Mouse (Mus musculus) brain, adult 2 months (tissue): ENCODE results near the gene Cacng8.

Source experiments
- DNase-seq: peaks from one replicate; pipeline ENCODE4 v3.0.0; 2011; ENCODE audit warnings: low read depth, low spot score

The Cacng8 gene

GRCm38 (mm10) chr7:3432066-3432465, 41.6 kb downstream of the Cacng8 start:
- DNase-seq, result no peak

- no peak for DNase-seq
Measured at GRCm38 (mm10) chr7:3437941-3438340, 47.5 kb downstream of the Cacng8 start.

GRCm38 (mm10) chr7:3439984-3440383, 49.5 kb downstream of the Cacng8 start:
- no peak for DNase-seq

- no peak for DNase-seq
Measured at GRCm38 (mm10) chr7:3440526-3440925, 50.0 kb downstream of the Cacng8 start.

GRCm38 (mm10) chr7:3442476-3443062, 52.1 kb downstream of the Cacng8 start:
- no peak for DNase-seq

GRCm38 (mm10) chr7:3444678-3445077, 54.2 kb downstream of the Cacng8 start:
- no peak for DNase-seq

GRCm38 (mm10) chr7:3446584-3446983, 56.1 kb downstream of the Cacng8 start:
- no peak for DNase-seq

GRCm38 (mm10) chr7:3447026-3447425, 56.5 kb downstream of the Cacng8 start:
- peak; percentile 74 for DNase-seq

GRCm38 (mm10) chr7:3448737-3449454, 58.4 kb downstream of the Cacng8 start:
- DNase-seq, result peak; percentile 67

GRCm38 (mm10) chr7:3450671-3451070, 60.2 kb downstream of the Cacng8 start:
- peak; percentile 56 for DNase-seq

GRCm38 (mm10) chr7:3451161-3451560, 60.7 kb downstream of the Cacng8 start:
- peak; percentile 71 for DNase-seq

GRCm38 (mm10) chr7:3452821-3453485, 62.5 kb downstream of the Cacng8 start:
- no peak for DNase-seq

- no peak for DNase-seq
Measured at GRCm38 (mm10) chr7:3453486-3454183, 63.2 kb downstream of the Cacng8 start.

GRCm38 (mm10) chr7:3457111-3457840, 66.8 kb downstream of the Cacng8 start:
- peak; percentile 78 for DNase-seq

- no peak for DNase-seq
Measured at GRCm38 (mm10) chr7:3457841-3458217, 67.3 kb downstream of the Cacng8 start.

- DNase-seq, result peak; percentile 90
Measured at GRCm38 (mm10) chr7:3460261-3460660, 69.8 kb downstream of the Cacng8 start.

- no peak for DNase-seq
Measured at GRCm38 (mm10) chr7:3463306-3463705, 72.8 kb downstream of the Cacng8 start.
